Mouse (Mus musculus) CH12.LX (cell line): ENCODE measurements at regions not wholly inside any gene's neighbourhood (a gene's known extent, or its start where the extent isn't known, plus 50 kb on each side); places are given as distances from the start of the nearest gene placed in this dataset.

ENCODE experiments used
- DNase-seq: peaks from one replicate; pipeline ENCODE4 v3.0.0-alpha.2; 2013; ENCODE audit errors: extremely low read depth
- H3K27ac ChIP-seq: 2 replicates; pipeline ENCODE4 v1.5.1; 2012; ENCODE audit warnings: low read depth, mild to moderate bottlenecking, control low read depth, moderate library complexity; ENCODE audit not compliant: insufficient read depth
- H3K27me3 ChIP-seq: replicated peaks from 2 replicates; pipeline ENCODE3; 2012; ENCODE audit warnings: inconsistent platforms
- H3K36me3 ChIP-seq, 2 experiments: replicated peaks in 1 of 2; 2 replicates each; pipeline versions ENCODE3 to v1.6.1; 2012; ENCODE audit warnings: inconsistent platforms in 1 of 2, low read length in 1 of 2, mild to moderate bottlenecking in 1 of 2, mixed read lengths in 1 of 2, moderate library complexity in 1 of 2; ENCODE audit not compliant: control insufficient read depth in 1 of 2, insufficient read depth in 1 of 2
- H3K4me1 ChIP-seq, 2 experiments: 2 replicates each; pipeline ENCODE4 v1.6.1; 2012; ENCODE audit warnings: inconsistent platforms in 1 of 2, moderate library complexity in 1 of 2; ENCODE audit not compliant: insufficient read depth in 2 of 2, control insufficient read depth in 1 of 2
- H3K4me2 ChIP-seq: 2 replicates; pipeline ENCODE4 v1.6.1; 2012; ENCODE audit warnings: low read depth, mild to moderate bottlenecking, control low read depth; ENCODE audit not compliant: poor library complexity, insufficient read depth, severe bottlenecking
- H3K4me3 ChIP-seq, 3 experiments: fragments of 150-350 bp in 1 of 3; sonication (generic) in 1 of 3; replicated peaks in 1 of 3; 2 replicates each; pipeline versions ENCODE3 to v1.5.1; 2011 to 2012; ENCODE audit warnings: low read depth in 2 of 3, low read length in 2 of 3, mild to moderate bottlenecking in 2 of 3, moderate library complexity in 2 of 3, control low read depth in 1 of 3, improper control_type of control experiment in 1 of 3, inconsistent platforms in 1 of 3, mixed read lengths in 1 of 3; ENCODE audit not compliant: poor library complexity in 1 of 3
- H3K79me2 ChIP-seq: replicated peaks from 2 replicates; pipeline ENCODE4 v1.6.1; 2012; ENCODE audit warnings: mild to moderate bottlenecking, moderate library complexity; ENCODE audit not compliant: control insufficient read depth, poor library complexity, insufficient read depth, severe bottlenecking; ENCODE audit errors: extremely low read depth
- H3K9ac ChIP-seq: 2 replicates; pipeline ENCODE4 v1.6.1; 2012; ENCODE audit warnings: low read depth, mild to moderate bottlenecking, control low read depth, moderate library complexity; ENCODE audit not compliant: insufficient read depth
- H3K9me3 ChIP-seq: replicated peaks from 2 replicates; pipeline ENCODE3; 2012; ENCODE audit warnings: low read length, inconsistent platforms, mixed read lengths
- CHD1 ChIP-seq: IDR thresholded peaks from 2 replicates; pipeline ENCODE4 v1.6.1; 2012; ENCODE audit warnings: low read depth, low read length, improper control_type of control experiment, inconsistent platforms
- CHD2 ChIP-seq: IDR thresholded peaks from 2 replicates; pipeline ENCODE4 v1.6.1; 2011; ENCODE audit warnings: low read length, improper control_type of control experiment
- CTCF ChIP-seq, 2 experiments: IDR thresholded peaks in 1 of 2; conservative IDR thresholded peaks in 1 of 2; 2 replicates each; pipeline ENCODE4 v1.5.1; 2011 to 2012; ENCODE audit warnings: low read depth in 2 of 2, low read length in 2 of 2, improper control_type of control experiment in 1 of 2, inconsistent platforms in 1 of 2, mild to moderate bottlenecking in 1 of 2, moderate library complexity in 1 of 2
- HCFC1 ChIP-seq: IDR thresholded peaks from 2 replicates; pipeline ENCODE4 v1.6.1; 2012; ENCODE audit warnings: low read depth, mild to moderate bottlenecking, inconsistent platforms, low read length, improper control_type of control experiment
- JUND ChIP-seq: conservative IDR thresholded peaks from 2 replicates; pipeline ENCODE4 v1.6.1; 2011; ENCODE audit warnings: low read depth, low read length, improper control_type of control experiment
- MYC ChIP-seq: IDR thresholded peaks from 2 replicates; pipeline ENCODE4 v1.6.1; 2011; ENCODE audit warnings: low read depth, mild to moderate bottlenecking, improper control_type of control experiment, low read length
- POLR2AphosphoS2 ChIP-seq: IDR thresholded peaks from 2 replicates; pipeline ENCODE4 v1.6.1; 2011; ENCODE audit warnings: low read depth, low read length, improper control_type of control experiment
- RAD21 ChIP-seq: IDR thresholded peaks from 2 replicates; pipeline ENCODE4 v1.6.1; 2011; ENCODE audit warnings: low read depth, mild to moderate bottlenecking, low read length, improper control_type of control experiment, moderate library complexity
- RCOR1 ChIP-seq: conservative IDR thresholded peaks from 2 replicates; pipeline ENCODE4 v1.6.1; 2012; ENCODE audit warnings: low read depth, mild to moderate bottlenecking, inconsistent platforms, low read length, improper control_type of control experiment
- SIN3A ChIP-seq: IDR thresholded peaks from 2 replicates; pipeline ENCODE4 v1.6.1; 2012; ENCODE audit warnings: low read length, improper control_type of control experiment, inconsistent platforms
- SMC3 ChIP-seq: IDR thresholded peaks from 2 replicates; pipeline ENCODE4 v1.6.1; 2011; ENCODE audit warnings: low read depth, low read length, improper control_type of control experiment
- TCF12 ChIP-seq: IDR thresholded peaks from 2 replicates; pipeline ENCODE4 v1.6.1; 2014; ENCODE audit warnings: low read depth, mild to moderate bottlenecking, inconsistent platforms, low read length, improper control_type of control experiment
- UBTF ChIP-seq: IDR thresholded peaks from 2 replicates; pipeline ENCODE4 v1.6.1; 2012; ENCODE audit warnings: low read depth, mild to moderate bottlenecking, inconsistent platforms, low read length, improper control_type of control experiment, moderate library complexity
- USF1 ChIP-seq: IDR thresholded peaks from 2 replicates; pipeline ENCODE4 v1.6.1; 2014; ENCODE audit warnings: low read depth, mild to moderate bottlenecking, inconsistent platforms, low read length, improper control_type of control experiment
- USF2 ChIP-seq: conservative IDR thresholded peaks from 2 replicates; pipeline ENCODE4 v1.6.1; 2011; ENCODE audit warnings: low read depth, low read length, improper control_type of control experiment
- ZC3H11A ChIP-seq: IDR thresholded peaks from 2 replicates; pipeline ENCODE4 v1.6.1; 2012; ENCODE audit warnings: low read depth, mild to moderate bottlenecking, inconsistent platforms, low read length, improper control_type of control experiment
- ZKSCAN1 ChIP-seq: IDR thresholded peaks from 2 replicates; pipeline ENCODE4 v1.6.1; 2012; ENCODE audit warnings: low read depth, inconsistent platforms, low read length, improper control_type of control experiment, borderline replicate concordance
- ZNF384 ChIP-seq: IDR thresholded peaks from 2 replicates; pipeline ENCODE4 v1.6.1; 2012; ENCODE audit warnings: low read depth, low read length, improper control_type of control experiment, inconsistent platforms
- dilution Hi-C: fragments of 300-500 bp; cut with MboI; formaldehyde crosslinking; loops from 2 replicates; pipeline ENCODE4 v1.14.3; 2020; ENCODE audit warnings: low sequenced_read_pairs; ENCODE audit not compliant: extremely low pct_unique_long_range_greater_than_20kb, extremely low pct_ligation_motif_present
- in situ Hi-C: fragments of 300-500 bp; cut with MboI; formaldehyde crosslinking; loops from 3 replicates; pipeline ENCODE4 v1.14.3; 2019; ENCODE audit warnings: low sequenced_read_pairs, low pct_ligation_motif_present, low pct_unique_long_range_greater_than_20kb, mixed read lengths

GRCm38 (mm10) chr1:79999081-79999480 is 138.1 kb upstream of the Serpine2 start:
- no peaks in the 10 kb centered on the region for H3K4me1 ChIP-seq
- H3K27me3 ChIP-seq, result no peaks in the 10 kb centered on the region
- peak; percentile 9 for DNase-seq
- no peak overlapping the region for H3K4me3 ChIP-seq
- no peak overlapping the region for H3K4me2 ChIP-seq
- no peaks in the 10 kb centered on the region for H3K79me2 ChIP-seq
- H3K27ac ChIP-seq, result no peak overlapping the region
- dilution Hi-C loops, result no loop called here
- H3K9me3 ChIP-seq, result no peaks in the 10 kb centered on the region
- TF ChIP-seq UBTF, result no peak
- peak; percentile 62 for TF ChIP-seq RAD21
- peak; percentile 61 for TF ChIP-seq SMC3
- TF ChIP-seq CTCF (conservative IDR thresholded peaks at IDR 0.05 in 1 of 2, IDR thresholded peaks at IDR 0.05 in 1 of 2; ENCODE audit: low read depth in 2 of 2, low read length in 2 of 2), result peak in 1 of 2 experiments; percentile 61; a peak in 2 of 4 replicates
- no peak for TF ChIP-seq ZNF384
- no peak for TF ChIP-seq USF1
- TF ChIP-seq, all 38 proteins: peak for 3
- Histone ChIP-seq H3K36me3 (no peaks in the 10 kb centered on the region), H3K9ac (no peak overlapping the region)
- in situ Hi-C loops, result no loop called here

DNA sequence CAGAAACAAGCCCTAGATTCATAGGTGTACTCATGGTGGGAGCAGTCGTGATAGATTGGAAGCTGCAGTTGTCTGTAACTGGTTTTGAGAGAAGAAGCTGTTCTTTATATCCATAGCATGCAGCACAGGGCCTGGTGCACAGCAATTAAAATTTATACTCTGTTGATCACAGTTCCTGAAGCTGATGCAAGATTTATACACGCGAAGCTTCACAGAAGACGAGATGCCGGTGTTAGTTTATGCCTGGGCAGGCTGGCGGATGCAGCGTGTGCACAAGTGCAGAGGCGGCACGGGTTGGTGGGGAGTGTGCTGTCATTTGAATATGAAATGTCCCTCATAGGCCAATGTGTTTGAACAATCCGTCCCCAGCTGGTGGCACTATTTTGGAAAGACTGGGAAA is 136.9 kb upstream of the Serpine2 start:
- in situ Hi-C loops (no loop called here), dilution Hi-C loops (no loop called here)
- no peak for DNase-seq
- H3K9ac ChIP-seq, result no peak overlapping the region
- TF ChIP-seq SMC3 (no peak), ZNF384 (no peak), USF1 (no peak), SIN3A (no peak), CTCF (conservative IDR thresholded peaks at IDR 0.05 in 1 of 2, IDR thresholded peaks at IDR 0.05 in 1 of 2; ENCODE audit: low read depth in 2 of 2, low read length in 2 of 2) (no peak), JUND (no peak), ZC3H11A (no peak), USF2 (no peak), CHD1 (no peak)
- TF ChIP-seq, all 38 proteins: peak for 0
- Histone ChIP-seq H3K9me3 (no peaks in the 10 kb centered on the region), H3K4me3 (no peak overlapping the region), H3K79me2 (no peaks in the 10 kb centered on the region), H3K4me2 (no peak overlapping the region), H3K27me3 (no peaks in the 10 kb centered on the region), H3K27ac (no peak overlapping the region), H3K36me3 (no peaks in the 10 kb centered on the region), H3K4me1 (no peaks in the 10 kb centered on the region)

DNA sequence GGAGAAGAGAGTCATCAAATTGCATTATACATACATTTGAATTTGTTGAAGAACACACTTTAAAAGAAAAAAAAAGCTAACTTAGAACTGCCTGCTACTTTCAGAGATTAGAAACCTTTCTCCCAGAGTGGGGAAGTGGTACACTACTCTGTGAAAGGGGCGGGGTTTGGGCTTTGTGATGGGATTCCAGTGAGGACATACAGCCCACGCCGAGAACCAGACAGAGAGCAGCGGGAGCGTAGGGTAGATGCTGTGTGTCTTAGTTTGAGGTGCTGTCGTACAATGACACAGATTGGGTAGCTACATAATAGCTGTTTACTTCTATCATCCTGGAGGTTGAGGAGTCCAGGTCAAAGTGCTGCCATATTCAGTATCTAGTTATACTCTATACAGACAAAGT is 136.5 kb upstream of the Serpine2 start:
- Histone ChIP-seq H3K4me3 (no peak overlapping the region), H3K79me2 (no peaks in the 10 kb centered on the region), H3K27me3 (no peaks in the 10 kb centered on the region), H3K9me3 (no peaks in the 10 kb centered on the region), H3K36me3 (no peaks in the 10 kb centered on the region), H3K27ac (no peak overlapping the region), H3K4me1 (no peaks in the 10 kb centered on the region), H3K4me2 (no peak overlapping the region), H3K9ac (no peak overlapping the region)
- in situ Hi-C loops (no loop called here), dilution Hi-C loops (no loop called here)
- TF ChIP-seq RCOR1, result no peak
- no peak for TF ChIP-seq POLR2AphosphoS2
- no peak for TF ChIP-seq RAD21
- no peak for TF ChIP-seq ZKSCAN1
- no peak for TF ChIP-seq JUND
- TF ChIP-seq CHD2, result no peak
- no peak for TF ChIP-seq HCFC1
- TF ChIP-seq MYC, result no peak
- TF ChIP-seq TCF12, result no peak
- DNase-seq, result no peak
